Mouse (Mus musculus): ENCODE data around the gene Dnajc15. TPM values are rescaled to one million over a fixed set of nuclear protein-coding genes. Genes with fewer than 3 reads are reported as not detected.

Gene Dnajc15
- polyA plus RNA-seq, 1 experiment from 2014 or later: 177 TPM

- Histone ChIP-seq H3K36me3 (ENCODE audit: insufficient read depth, low read length) (no peaks in the 10 kb centered on the region), H3K4me1 (replicated peaks; ENCODE audit: insufficient read depth, low read length) (no peaks in the 10 kb centered on the region), H3K27me3 (ENCODE audit: insufficient read depth, low read length) (no peaks in the 10 kb centered on the region), H3K27ac (no peak within 1 kb of the TSS), H3K9me3 (replicated peaks; ENCODE audit: low read length) (0 out of 2 replicates have a peak, but pooled peaks cover 3% of the 10 kb centered on the region), H3K9ac (ENCODE audit: low read depth, low read length) (0 out of 2 replicates have a peak within 1 kb of the TSS, but pooled peaks have one; percentile 23), H3K4me3 (replicated peaks; ENCODE audit: low read depth, low read length) (peak within 1 kb of the TSS; percentile 14; the same call in 1 of the 2 replicates), H3K4me2 (ENCODE audit: low read length) (peak within 1 kb of the TSS; percentile 41)
- no peak for ATAC-seq (replicated peaks; ENCODE audit: low FRiP score, low read depth)
- TF ChIP-seq CTCF (IDR thresholded peaks at IDR 0.05; ENCODE audit: low read depth): no peak
- DNase-seq (ENCODE audit: low spot score): no peak
- WGBS: 47% methylated on average over 15 of the region's 15 CpGs
These were observed 29.3 kb upstream of the Dnajc15 start, which contains the start of gene Epsti1 for GRCm38 (mm10) chr14:77904171-77904762. Epsti1 (plus strand) TSS chr14:77904239.

GRCm38 (mm10) chr14:77902541-77902940 is 27.6 kb upstream of the Dnajc15 start:
- Histone ChIP-seq H3K36me3 (ENCODE audit: insufficient read depth, low read length) (no peaks in the 10 kb centered on the region), H3K27me3 (ENCODE audit: insufficient read depth, low read length) (no peaks in the 10 kb centered on the region), H3K9ac (ENCODE audit: low read depth, low read length) (no peak overlapping the region), H3K27ac (no peak overlapping the region), H3K4me3 (replicated peaks; ENCODE audit: low read depth, low read length) (no peak overlapping the region), H3K4me2 (ENCODE audit: low read length) (no peak overlapping the region), H3K9me3 (replicated peaks; ENCODE audit: low read length) (0 out of 2 replicates have a peak, but pooled peaks cover 3% of the 10 kb centered on the region), H3K4me1 (replicated peaks; ENCODE audit: insufficient read depth, low read length) (no peaks in the 10 kb centered on the region)
- WGBS: 88% methylated on average over 3 of the region's 3 CpGs
- no peak for ATAC-seq (replicated peaks; ENCODE audit: low FRiP score, low read depth)
- no peak for TF ChIP-seq CTCF (IDR thresholded peaks at IDR 0.05; ENCODE audit: low read depth)
- DNase-seq (ENCODE audit: low spot score): no peak

GRCm38 (mm10) chr14:77895951-77896350 is 21.0 kb upstream of the Dnajc15 start:
- TF ChIP-seq CTCF (IDR thresholded peaks at IDR 0.05; ENCODE audit: low read depth): no peak
- H3K4me1 ChIP-seq (replicated peaks; ENCODE audit: insufficient read depth, low read length): no peaks in the 10 kb centered on the region
- H3K9ac ChIP-seq (ENCODE audit: low read depth, low read length): no peak overlapping the region
- no peaks in the 10 kb centered on the region for H3K27me3 ChIP-seq (ENCODE audit: insufficient read depth, low read length)
- ATAC-seq (replicated peaks; ENCODE audit: low FRiP score, low read depth) (no peak), DNase-seq (ENCODE audit: low spot score) (no peak)
- no peak overlapping the region for H3K27ac ChIP-seq
- H3K36me3 ChIP-seq (ENCODE audit: insufficient read depth, low read length): no peaks in the 10 kb centered on the region
- no peak overlapping the region for H3K4me3 ChIP-seq (replicated peaks; ENCODE audit: low read depth, low read length)
- 86% methylated on average over 3 of the region's 3 CpGs for WGBS
- 0 out of 2 replicates have a peak, but pooled peaks cover 3% of the 10 kb centered on the region for H3K9me3 ChIP-seq (replicated peaks; ENCODE audit: low read length)
- no peak overlapping the region for H3K4me2 ChIP-seq (ENCODE audit: low read length)

GRCm38 (mm10) chr14:77889911-77890310 is 15.0 kb upstream of the Dnajc15 start:
- Histone ChIP-seq H3K4me1 (replicated peaks; ENCODE audit: insufficient read depth, low read length) (no peaks in the 10 kb centered on the region), H3K9ac (ENCODE audit: low read depth, low read length) (no peak overlapping the region)
- DNase-seq (ENCODE audit: low spot score): no peak

GRCm38 (mm10) chr14:77886941-77887340 is 12.0 kb upstream of the Dnajc15 start:
- TF ChIP-seq CTCF (IDR thresholded peaks at IDR 0.05; ENCODE audit: low read depth): no peak
- no peaks in the 10 kb centered on the region for H3K27me3 ChIP-seq (ENCODE audit: insufficient read depth, low read length)

More at GRCm38 (mm10) chr14:77889911-77890310, 15.0 kb upstream of the Dnajc15 start:
- no peak for ATAC-seq (replicated peaks; ENCODE audit: low FRiP score, low read depth)
- Histone ChIP-seq H3K4me2 (ENCODE audit: low read length) (no peak overlapping the region), H3K36me3 (ENCODE audit: insufficient read depth, low read length) (no peaks in the 10 kb centered on the region), H3K9me3 (replicated peaks; ENCODE audit: low read length) (no peaks in the 10 kb centered on the region), H3K4me3 (replicated peaks; ENCODE audit: low read depth, low read length) (no peak overlapping the region), H3K27ac (no peak overlapping the region), H3K27me3 (ENCODE audit: insufficient read depth, low read length) (no peaks in the 10 kb centered on the region)
- 88% methylated on average over 7 of the region's 7 CpGs for WGBS
- TF ChIP-seq CTCF (IDR thresholded peaks at IDR 0.05; ENCODE audit: low read depth): no peak

GRCm38 (mm10) chr14:77886376-77886775 is 11.5 kb upstream of the Dnajc15 start:
- Histone ChIP-seq H3K27ac (no peak overlapping the region), H3K4me3 (replicated peaks; ENCODE audit: low read depth, low read length) (no peak overlapping the region), H3K9ac (ENCODE audit: low read depth, low read length) (no peak overlapping the region), H3K4me2 (ENCODE audit: low read length) (no peak overlapping the region), H3K9me3 (replicated peaks; ENCODE audit: low read length) (no peaks in the 10 kb centered on the region), H3K36me3 (ENCODE audit: insufficient read depth, low read length) (no peaks in the 10 kb centered on the region), H3K27me3 (ENCODE audit: insufficient read depth, low read length) (no peaks in the 10 kb centered on the region), H3K4me1 (replicated peaks; ENCODE audit: insufficient read depth, low read length) (no peaks in the 10 kb centered on the region)
- WGBS: 83% methylated on average over 3 of the region's 3 CpGs
- DNase-seq (ENCODE audit: low spot score): no peak
- no peak for TF ChIP-seq CTCF (IDR thresholded peaks at IDR 0.05; ENCODE audit: low read depth)
- no peak for ATAC-seq (replicated peaks; ENCODE audit: low FRiP score, low read depth)

More at GRCm38 (mm10) chr14:77886941-77887340, 12.0 kb upstream of the Dnajc15 start:
- ATAC-seq (replicated peaks; ENCODE audit: low FRiP score, low read depth) (no peak), DNase-seq (ENCODE audit: low spot score) (no peak)
- no peaks in the 10 kb centered on the region for H3K36me3 ChIP-seq (ENCODE audit: insufficient read depth, low read length)
- H3K9me3 ChIP-seq (replicated peaks; ENCODE audit: low read length): no peaks in the 10 kb centered on the region
- H3K27ac ChIP-seq: no peak overlapping the region
- H3K4me3 ChIP-seq (replicated peaks; ENCODE audit: low read depth, low read length): no peak overlapping the region
- no peak overlapping the region for H3K4me2 ChIP-seq (ENCODE audit: low read length)
- H3K9ac ChIP-seq (ENCODE audit: low read depth, low read length): no peak overlapping the region
- no peaks in the 10 kb centered on the region for H3K4me1 ChIP-seq (replicated peaks; ENCODE audit: insufficient read depth, low read length)
- WGBS: 88% methylated on average over 4 of the region's 4 CpGs
